Mouse (Mus musculus): ENCODE data around the gene Cphx3.
"Not testable (repeated sequence)": the region's sequence is repeated elsewhere in the genome, so short reads cannot be mapped to it uniquely, and the experiment has no call there.

The Cphx3 gene

DNA sequence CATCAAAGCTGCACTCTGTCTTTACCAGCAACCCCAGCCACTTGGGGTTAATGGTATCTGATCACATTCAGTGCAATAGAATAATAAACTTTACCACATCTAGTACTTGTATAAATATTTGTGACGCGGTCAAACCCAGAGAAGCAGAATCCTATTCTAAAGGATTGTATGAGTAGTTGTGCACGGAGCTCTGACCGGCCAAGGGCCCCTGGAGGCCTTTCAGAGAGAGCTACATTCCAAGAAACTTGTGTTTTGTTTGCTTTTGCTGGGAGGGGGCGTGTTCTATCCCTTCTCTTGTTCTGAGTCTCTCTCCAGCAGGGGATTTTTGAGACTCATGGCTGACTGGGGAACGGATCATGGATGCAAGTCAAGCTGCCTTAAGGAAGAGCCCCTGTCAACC lies 92.9 kb downstream of the Cphx3 start:
- DNase-seq, result not testable (repeated sequence)

DNA sequence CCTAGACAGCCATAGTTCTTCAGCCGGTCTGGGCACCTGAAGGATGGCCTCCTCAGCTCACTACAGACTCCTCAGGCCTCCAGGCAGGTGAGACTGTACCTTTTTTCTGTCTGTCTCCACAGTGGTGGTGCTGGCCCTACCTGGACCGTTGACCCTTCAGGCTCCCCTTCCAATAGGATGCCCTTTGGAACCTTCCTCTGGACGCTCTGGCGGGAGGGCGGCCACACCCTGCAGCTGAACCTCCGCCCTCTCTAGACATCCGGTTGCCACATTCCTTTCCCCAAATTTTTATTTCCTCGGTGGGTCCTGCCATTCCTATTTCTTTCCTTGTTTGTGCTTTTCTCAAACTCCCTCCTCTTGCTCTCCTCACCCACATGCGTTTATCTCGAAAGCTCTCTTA lies 99.6 kb downstream of the Cphx3 start:
- DNase-seq, result not testable (repeated sequence)

DNA sequence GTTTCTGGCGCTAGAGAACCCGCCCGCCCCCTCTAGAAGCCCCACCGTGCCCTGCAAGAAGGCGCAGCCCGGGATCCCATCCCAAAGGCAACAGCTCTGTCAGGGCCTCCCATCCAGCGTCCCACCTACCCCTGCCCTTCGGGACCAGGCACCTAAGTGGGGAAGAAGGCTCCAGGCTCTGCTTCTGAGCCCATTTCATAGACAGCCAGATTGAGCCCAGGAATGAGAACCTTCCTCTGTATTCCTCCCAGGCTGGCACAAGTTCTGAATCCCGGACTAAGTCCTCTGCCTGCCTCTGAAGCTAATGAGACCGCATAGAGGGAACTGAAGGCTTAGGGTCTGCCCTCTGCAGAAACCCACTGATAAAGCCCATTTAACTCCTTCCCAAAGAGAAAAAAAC lies 100.3 kb downstream of the Cphx3 start, which contains the start of gene Plac9b:
TSS of gene Plac9b (minus strand) at position 101 of the 400 bp plus-strand sequence.
- DNase-seq, result not testable (repeated sequence)

DNA sequence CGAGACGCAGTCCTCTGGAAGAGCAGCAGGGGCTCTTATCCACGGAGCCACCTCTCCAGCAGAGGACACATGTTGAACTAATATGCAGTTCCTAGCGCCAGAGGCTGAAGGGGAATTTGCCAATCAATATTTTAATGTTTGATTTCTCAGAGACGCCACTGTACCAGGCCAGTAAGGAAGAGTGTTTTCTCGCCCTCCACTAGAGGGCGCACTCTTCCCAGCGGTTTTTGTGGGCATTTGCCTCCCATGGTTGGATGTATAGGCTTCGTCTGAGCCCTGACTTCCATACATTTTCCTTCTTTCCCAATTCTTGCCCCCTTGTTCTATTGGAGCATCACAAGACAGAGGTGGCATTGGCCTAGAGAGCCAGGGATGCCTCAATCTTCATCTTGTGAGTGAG lies 104.5 kb downstream of the Cphx3 start:
- not testable (repeated sequence) for DNase-seq

DNA sequence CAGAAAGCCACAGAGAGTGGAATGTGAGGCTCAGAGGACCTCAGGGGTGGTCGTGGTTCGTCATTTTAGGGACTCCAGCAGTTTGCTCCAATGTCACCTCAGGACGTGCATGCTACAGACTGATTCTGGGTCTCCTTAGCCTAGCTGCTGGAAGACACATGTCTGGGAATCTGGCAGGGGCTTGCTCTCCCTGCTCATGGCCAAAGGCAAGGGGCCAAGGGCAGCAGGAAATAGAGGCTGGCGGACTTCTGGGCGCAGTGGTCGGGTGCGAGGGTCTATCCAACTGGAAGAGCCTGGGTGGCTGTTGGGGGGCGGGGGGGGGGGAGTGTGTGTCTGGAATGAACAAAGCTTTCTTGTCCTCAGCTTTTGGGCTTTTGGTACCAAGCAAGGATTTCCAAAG lies 106.3 kb downstream of the Cphx3 start:
- not testable (repeated sequence) for DNase-seq

DNA sequence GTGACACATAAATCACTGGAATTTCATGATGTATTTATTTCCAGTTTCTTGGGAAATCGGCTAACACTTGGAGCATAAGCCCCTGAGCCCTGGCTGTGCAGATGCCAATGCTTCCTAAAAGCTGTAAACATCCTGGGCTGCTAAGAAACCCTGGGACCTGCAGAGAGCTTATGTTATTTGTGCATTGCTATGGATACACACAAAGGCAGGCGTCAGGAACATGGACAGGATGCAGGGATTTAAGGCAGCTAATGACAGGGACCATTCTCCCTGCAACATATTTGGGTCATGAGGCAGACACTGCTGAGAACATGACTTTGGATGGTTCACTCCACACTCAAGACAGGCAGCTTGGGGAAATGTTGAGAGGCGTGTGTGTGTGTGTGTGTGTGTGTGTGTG lies 115.8 kb downstream of the Cphx3 start:
- DNase-seq, result not testable (repeated sequence)

DNA sequence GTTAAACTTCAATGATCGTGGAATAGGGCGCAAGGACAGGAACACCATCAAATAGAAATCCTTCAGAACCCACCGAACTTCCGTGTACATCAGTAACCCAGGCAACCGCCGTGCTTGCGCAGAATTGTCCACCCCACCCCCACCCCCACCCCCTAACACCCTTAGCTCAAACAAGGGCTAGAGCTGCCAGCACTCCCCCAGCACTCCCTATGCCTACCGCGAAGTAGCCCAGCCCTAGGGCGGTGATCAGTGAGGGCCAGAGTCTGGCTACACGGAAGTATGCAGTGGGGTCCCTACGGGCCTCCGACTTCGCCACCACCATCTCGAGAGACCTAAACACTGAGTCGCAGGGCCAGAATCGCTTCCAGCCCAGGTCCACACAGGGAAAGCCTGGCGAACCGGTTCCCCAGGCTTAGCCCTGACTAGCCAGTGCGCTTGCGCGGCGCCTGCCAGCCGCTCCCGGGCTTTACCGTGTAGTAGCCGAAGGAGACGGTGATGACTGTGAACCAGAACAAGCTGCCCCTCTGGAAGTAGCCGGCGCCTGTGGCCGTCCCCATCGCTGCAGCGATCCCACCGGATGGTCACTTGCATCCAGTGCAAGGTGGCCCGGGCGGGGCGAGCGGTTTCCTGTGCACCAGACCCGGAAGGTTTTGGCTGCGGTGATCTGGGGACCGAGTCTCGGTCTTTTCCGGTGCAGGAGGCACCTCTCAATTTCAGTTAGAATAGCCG lies 124.3 kb downstream of the Cphx3 start:
- not testable (repeated sequence) for DNase-seq

DNA sequence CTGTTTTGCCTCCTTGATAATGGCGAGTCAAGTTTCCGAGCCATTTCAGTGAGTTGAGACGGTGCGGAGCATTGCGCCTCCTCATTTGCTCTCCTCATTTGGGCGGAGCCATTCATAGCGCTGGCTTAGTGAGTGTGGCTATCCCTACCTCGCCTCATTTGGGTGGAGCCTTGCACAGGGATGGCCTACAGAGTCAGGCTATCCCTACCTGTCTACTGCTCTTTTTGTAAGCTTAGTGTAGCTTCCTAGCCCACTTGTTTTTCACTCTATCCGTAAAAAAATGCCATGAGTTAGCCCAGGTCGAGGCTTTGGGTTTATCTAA lies 124.8 kb downstream of the Cphx3 start, which contains the start of gene Tmem254b:
TSS of gene Tmem254b (minus strand) at position 116 of the 322 bp plus-strand sequence.
- not testable (repeated sequence) for DNase-seq

DNA sequence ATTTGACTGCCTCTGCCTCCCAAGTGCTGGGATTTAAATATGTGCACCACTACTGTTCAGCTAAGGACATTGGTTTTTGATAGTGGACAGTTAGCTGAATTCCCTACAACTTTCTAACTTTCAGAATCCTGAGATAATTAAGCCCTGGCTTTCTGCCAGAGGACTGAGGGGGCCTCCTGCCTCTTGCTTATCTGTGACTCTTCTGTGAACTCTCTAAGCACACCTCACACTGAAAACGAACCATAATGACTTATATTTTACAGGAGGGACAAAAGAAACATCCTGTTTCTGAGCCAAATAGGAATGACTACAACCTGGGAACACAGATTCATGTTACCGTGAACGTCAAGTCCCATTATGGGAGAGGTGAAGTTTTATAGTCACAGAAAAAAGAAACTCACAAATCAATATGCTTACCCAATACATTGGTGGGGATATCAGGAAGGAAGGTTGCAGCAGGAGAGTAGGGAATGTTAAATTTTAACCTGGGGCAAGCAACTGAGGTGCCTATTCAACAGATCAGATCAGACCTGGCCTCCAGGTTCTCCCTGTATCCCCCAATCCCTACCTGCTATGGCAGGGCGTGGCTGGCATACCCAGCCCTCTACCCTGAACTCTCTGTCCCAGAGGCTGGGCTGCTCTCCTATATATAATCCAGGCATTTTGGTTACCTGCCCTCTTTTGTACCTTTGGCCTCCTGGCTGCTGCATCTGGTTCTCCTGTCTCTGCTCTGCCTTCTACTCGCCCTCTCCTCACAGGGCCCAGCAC lies 134.3 kb downstream of the Cphx3 start:
- DNase-seq, result not testable (repeated sequence)

DNA sequence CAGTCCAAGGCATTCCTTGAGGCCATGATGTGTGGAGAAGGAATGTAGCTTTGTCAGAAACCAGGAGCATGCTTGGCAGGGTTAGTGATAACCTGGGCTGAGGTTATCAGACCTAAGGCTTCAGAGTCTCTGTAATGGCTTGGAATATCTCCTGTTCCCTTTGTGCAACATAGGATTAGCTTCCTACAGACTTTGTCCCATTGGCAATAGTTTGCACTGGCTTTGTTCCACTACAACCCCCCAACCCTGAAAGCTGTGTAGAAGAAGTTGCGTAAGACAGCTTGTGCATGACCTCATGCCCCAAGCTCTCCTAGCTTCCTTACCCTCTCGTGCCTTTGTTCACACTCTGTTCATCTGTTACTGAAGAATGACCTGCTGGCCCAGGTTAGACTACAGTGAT lies 155.1 kb downstream of the Cphx3 start:
- not testable (repeated sequence) for DNase-seq

DNA sequence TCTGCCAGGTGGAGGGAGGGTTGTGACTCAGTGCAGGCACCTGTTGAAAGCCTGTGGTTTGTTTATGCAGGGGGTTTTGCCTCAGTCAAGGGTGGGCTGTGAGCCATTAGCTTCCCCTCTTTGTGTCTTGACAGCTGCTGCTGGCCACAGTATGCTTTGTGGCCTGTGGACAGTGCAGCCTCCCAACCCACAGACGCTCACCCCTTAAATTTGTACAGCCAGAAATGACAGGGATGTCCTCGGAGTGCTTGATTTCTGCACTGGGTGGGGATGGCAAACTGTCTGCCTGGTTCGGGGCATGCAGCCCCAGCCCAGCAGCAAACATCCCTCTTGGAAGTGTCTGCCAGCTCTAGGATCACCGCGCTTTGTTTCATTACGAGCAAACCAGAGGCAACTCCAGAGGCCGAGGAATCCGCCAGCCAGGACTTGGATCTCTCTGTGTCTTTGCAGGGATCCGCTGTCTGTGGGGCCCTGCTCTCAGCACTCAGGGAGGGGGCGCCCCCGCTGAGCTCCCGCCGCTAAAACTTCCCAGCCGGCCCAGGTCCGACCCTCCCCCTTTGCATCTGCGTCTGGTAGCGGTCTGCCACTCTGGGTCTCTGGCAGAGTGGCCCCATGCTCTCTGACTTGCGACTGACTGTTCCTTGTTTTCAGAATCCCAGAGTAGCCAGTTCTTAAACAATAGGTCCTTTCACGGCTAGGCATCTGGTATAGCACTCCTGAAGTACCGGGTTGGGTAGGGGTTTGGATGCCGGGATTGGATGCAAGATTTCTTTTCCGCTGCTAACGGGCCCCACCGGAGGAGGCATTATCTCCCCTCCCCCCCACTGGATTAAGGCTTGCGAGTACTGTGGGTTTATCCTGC lies 175.9 kb downstream of the Cphx3 start, which contains the start of gene Duxbl3:
TSS of gene Duxbl3 (plus strand) at position 207 of the 862 bp plus-strand sequence.
- not testable (repeated sequence) for DNase-seq

DNA sequence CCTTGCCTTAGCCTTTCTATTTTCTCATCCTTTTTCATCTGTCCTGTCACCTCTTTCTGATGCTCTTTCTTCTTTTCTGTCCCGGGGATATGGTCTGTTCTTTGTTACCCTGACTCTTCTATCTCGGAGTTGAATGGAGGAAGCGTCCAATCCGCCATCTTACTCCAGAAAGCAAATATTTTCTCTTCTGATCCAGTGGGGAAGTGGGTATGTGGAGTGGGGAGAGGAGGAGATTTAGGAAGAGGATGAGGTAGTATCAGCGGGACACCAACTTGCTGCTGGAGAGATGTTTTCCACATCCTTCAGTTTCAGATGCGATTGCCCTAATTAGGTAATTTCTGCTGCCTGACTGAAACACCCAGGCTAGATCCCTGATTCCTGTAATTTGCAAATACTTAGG lies 176.6 kb downstream of the Cphx3 start:
- DNase-seq, result not testable (repeated sequence)

All from cerebellum, postnatal 14 days (tissue).